Mouse (Mus musculus) small intestine, adult 2 months (tissue): ENCODE data around the gene Dgkq. TPM values are rescaled to one million over a fixed set of nuclear protein-coding genes. Genes with fewer than 3 reads are reported as not detected.
A peak's percentile ranks its signal among the peaks of the same experiment; 100 is the strongest.

Experiments used
- H3K27ac ChIP-seq: fragments of 200-500 bp; 2 replicates; pipeline ENCODE4 v1.5.1; 2012; ENCODE audit warnings: low read depth, low read length, control low read depth, inconsistent platforms; ENCODE audit not compliant: insufficient read depth
- H3K27me3 ChIP-seq: fragments of 200-500 bp; 2 replicates; pipeline ENCODE4 v1.6.1; 2012; ENCODE audit warnings: mild to moderate bottlenecking, moderate library complexity, low read length, inconsistent platforms; ENCODE audit not compliant: control insufficient read depth, insufficient read depth
- H3K36me3 ChIP-seq: fragments of 200-500 bp; 2 replicates; pipeline ENCODE4 v1.6.1; 2012; ENCODE audit warnings: mild to moderate bottlenecking, low read length, control low read depth, inconsistent platforms; ENCODE audit not compliant: control insufficient read depth, insufficient read depth
- H3K4me1 ChIP-seq: fragments of 200-500 bp; 2 replicates; pipeline ENCODE4 v1.6.1; 2012; ENCODE audit warnings: low read length, inconsistent platforms, mixed read lengths; ENCODE audit not compliant: control insufficient read depth, insufficient read depth, insufficient read length
- H3K4me3 ChIP-seq: fragments of 200-500 bp; 2 replicates; pipeline ENCODE4 v1.5.1; 2012; ENCODE audit warnings: low read depth, mild to moderate bottlenecking, control low read depth, inconsistent platforms, low read length, moderate library complexity
- CTCF ChIP-seq: fragments of 200-500 bp; IDR thresholded peaks from 2 replicates; pipeline ENCODE4 v1.5.1; 2012; ENCODE audit warnings: low read depth, mild to moderate bottlenecking, control low read depth, inconsistent platforms, low read length, moderate library complexity, mixed read lengths; ENCODE audit not compliant: insufficient replicate concordance, insufficient read length; ENCODE audit errors: extremely low read depth
- POLR2A ChIP-seq: fragments of 200-500 bp; IDR thresholded peaks from 2 replicates; pipeline ENCODE4 v1.6.1; 2012; ENCODE audit warnings: low read depth, mild to moderate bottlenecking, control low read depth, inconsistent platforms, low read length, moderate library complexity
- WGBS: fragments of 180-500 bp; shearing (Covaris S2); methylation state at CpG from one replicate; pipeline ENCODE4 v1.1.7; 2018; 5-methylcytosine and 5-hydroxymethylcytosine counted together
- polyA plus RNA-seq: library from polyadenylated mRNA; depleted of rRNA; stranded (reverse); fragments of >200 nt; gene quantifications from 2 replicates; pipeline ENCODE4 v1.2.3, GENCODE M21; 2012

Dgkq gene
- polyA plus RNA-seq, 1 experiment: 77.0 TPM

- Histone ChIP-seq H3K36me3 (no peaks in the 10 kb centered on the region), H3K4me3 (no peak overlapping the region), H3K4me1 (peaks cover 21% of the 10 kb centered on the region), H3K27me3 (no peaks in the 10 kb centered on the region), H3K27ac (peak overlapping the region; percentile 67)
- TF ChIP-seq POLR2A (no peak), CTCF (no peak)
- WGBS: 26% methylated on average over 6 of the region's 6 CpGs
Measured at GRCm38 (mm10) chr5:108708981-108709731, 39.7 kb upstream of the Dgkq start.

- TF ChIP-seq CTCF (no peak), POLR2A (no peak)
- no peaks in the 10 kb centered on the region for H3K36me3 ChIP-seq
- H3K4me3 ChIP-seq: no peak overlapping the region
- no peaks in the 10 kb centered on the region for H3K27me3 ChIP-seq
- 32% methylated on average over 1 of the region's 1 CpGs for WGBS
- peak overlapping the region; percentile 67 for H3K27ac ChIP-seq
- H3K4me1 ChIP-seq: peaks cover 24% of the 10 kb centered on the region
Measured at GRCm38 (mm10) chr5:108708419-108708818, 38.9 kb upstream of the Dgkq start.

DNA sequence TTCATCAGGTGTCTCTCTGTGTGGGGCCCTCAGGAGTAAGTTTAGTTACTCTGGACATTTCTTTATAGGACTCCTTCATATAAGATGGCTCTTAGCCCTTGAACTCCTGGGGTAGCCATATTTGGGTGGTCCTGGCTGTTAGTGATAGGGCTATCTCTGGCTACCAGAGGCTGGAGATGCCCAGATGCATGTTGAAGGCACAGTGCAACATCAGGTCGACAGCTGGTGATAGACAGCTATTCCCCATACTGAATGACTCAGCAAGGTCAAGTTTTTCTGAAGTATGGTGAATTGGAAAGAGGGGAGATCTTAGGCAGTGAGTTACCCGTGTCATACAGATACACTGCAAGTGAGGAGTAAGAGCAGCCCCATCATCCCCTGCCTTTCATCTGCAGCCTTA, 38.3 kb upstream of the Dgkq start:
- Histone ChIP-seq H3K36me3 (no peaks in the 10 kb centered on the region), H3K4me1 (peaks cover 27% of the 10 kb centered on the region), H3K27me3 (no peaks in the 10 kb centered on the region), H3K27ac (peak overlapping the region; percentile 41), H3K4me3 (no peak overlapping the region)
- 50% methylated on average over 2 of the region's 2 CpGs for WGBS
- TF ChIP-seq CTCF (no peak), POLR2A (no peak)

GRCm38 (mm10) chr5:108703754-108704626, 34.5 kb upstream of the Dgkq start:
- Histone ChIP-seq H3K36me3 (no peaks in the 10 kb centered on the region), H3K27me3 (no peaks in the 10 kb centered on the region), H3K27ac (no peak overlapping the region), H3K4me3 (no peak overlapping the region), H3K4me1 (peaks cover 21% of the 10 kb centered on the region)
- TF ChIP-seq POLR2A (no peak), CTCF (no peak)
- WGBS: 50% methylated on average over 12 of the region's 12 CpGs

- 86% methylated on average over 10 of the region's 10 CpGs for WGBS
- TF ChIP-seq CTCF (no peak), POLR2A (no peak)
- H3K4me1 ChIP-seq: peaks cover 9% of the 10 kb centered on the region
- H3K27ac ChIP-seq: no peak overlapping the region
- no peaks in the 10 kb centered on the region for H3K27me3 ChIP-seq
- no peak overlapping the region for H3K4me3 ChIP-seq
- no peaks in the 10 kb centered on the region for H3K36me3 ChIP-seq
Measured at GRCm38 (mm10) chr5:108701341-108702021, 32.0 kb upstream of the Dgkq start.

- 28% methylated on average over 3 of the region's 3 CpGs for WGBS
- Histone ChIP-seq H3K27me3 (no peaks in the 10 kb centered on the region), H3K36me3 (no peaks in the 10 kb centered on the region), H3K4me3 (no peak overlapping the region), H3K4me1 (peaks cover 9% of the 10 kb centered on the region), H3K27ac (no peak overlapping the region)
- no peak for TF ChIP-seq CTCF
- no peak for TF ChIP-seq POLR2A
Measured at GRCm38 (mm10) chr5:108700346-108700745, 30.9 kb upstream of the Dgkq start.

GRCm38 (mm10) chr5:108697341-108697753, 27.9 kb upstream of the Dgkq start:
- H3K36me3 ChIP-seq: no peaks in the 10 kb centered on the region
- no peak overlapping the region for H3K27ac ChIP-seq
- H3K4me1 ChIP-seq: peaks cover 7% of the 10 kb centered on the region

More at GRCm38 (mm10) chr5:108697341-108697753, 27.9 kb upstream of the Dgkq start:
- TF ChIP-seq CTCF (no peak), POLR2A (no peak)
- Histone ChIP-seq H3K4me3 (no peak overlapping the region), H3K27me3 (no peaks in the 10 kb centered on the region)
- 64% methylated on average over 4 of the region's 4 CpGs for WGBS
